Mouse (Mus musculus) bone marrow macrophage, adult 2 months (primary cell): ENCODE measurements around the gene Fanca. TPM values are rescaled to one million over a fixed set of nuclear protein-coding genes. Genes with fewer than 3 reads are reported as not detected.
A peak's percentile ranks its signal among the peaks of the same experiment; 100 is the strongest.

Experiments
- H3K27ac ChIP-seq: 2 replicates; pipeline ENCODE4 v1.5.1; 2012; ENCODE audit warnings: low read depth, low read length; ENCODE audit not compliant: insufficient read depth
- H3K4me1 ChIP-seq: 2 replicates; pipeline ENCODE4 v1.6.1; 2012; ENCODE audit warnings: low read length; ENCODE audit not compliant: control insufficient read depth, insufficient read depth
- H3K4me3 ChIP-seq: 2 replicates; pipeline ENCODE4 v1.5.1; 2012; ENCODE audit warnings: mild to moderate bottlenecking, low read length, moderate library complexity; ENCODE audit not compliant: insufficient read depth
- CTCF ChIP-seq: IDR thresholded peaks from 2 replicates; pipeline ENCODE4 v1.5.1; 2012; ENCODE audit warnings: low read depth, mild to moderate bottlenecking, low read length, moderate library complexity
- POLR2A ChIP-seq: IDR thresholded peaks from 2 replicates; pipeline ENCODE4 v1.6.1; 2012; ENCODE audit warnings: mild to moderate bottlenecking, low read depth, low read length, borderline replicate concordance
- polyA plus RNA-seq: library from polyadenylated mRNA; stranded (reverse); fragments of >200 nt; gene quantifications from 2 replicates; pipeline ENCODE4 v1.2.4, GENCODE M21; 2012; ENCODE audit not compliant: missing spikeins, insufficient read depth, insufficient read length

Fanca gene
- polyA plus RNA-seq, 1 experiment: 13.6 TPM

DNA sequence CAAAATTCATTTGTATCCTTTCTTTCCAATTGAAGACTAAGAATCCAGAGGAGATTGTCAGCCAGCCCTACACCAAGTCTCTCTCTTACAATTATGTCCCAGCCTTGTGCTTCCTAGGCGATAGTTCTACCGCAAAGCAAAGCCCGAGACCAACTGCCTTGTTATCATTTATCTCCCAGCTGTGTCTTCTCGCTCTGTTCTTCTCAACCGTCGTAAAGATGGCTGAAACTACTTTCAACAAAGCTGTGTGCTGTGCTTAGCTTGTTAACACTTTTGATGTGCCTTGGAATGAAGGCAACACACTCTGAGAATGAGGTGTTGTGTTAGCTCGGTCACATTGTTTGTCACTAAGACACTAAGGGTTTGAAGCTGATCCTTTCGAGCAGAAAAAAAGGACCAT, 13.4 kb upstream of the Fanca start:
- H3K4me3 ChIP-seq: no peak overlapping the region
- H3K27ac ChIP-seq: no peak overlapping the region
- peaks cover 2% of the 10 kb centered on the region; the same call in 1 of the 2 replicates for H3K4me1 ChIP-seq
- TF ChIP-seq POLR2A (no peak), CTCF (no peak)

DNA sequence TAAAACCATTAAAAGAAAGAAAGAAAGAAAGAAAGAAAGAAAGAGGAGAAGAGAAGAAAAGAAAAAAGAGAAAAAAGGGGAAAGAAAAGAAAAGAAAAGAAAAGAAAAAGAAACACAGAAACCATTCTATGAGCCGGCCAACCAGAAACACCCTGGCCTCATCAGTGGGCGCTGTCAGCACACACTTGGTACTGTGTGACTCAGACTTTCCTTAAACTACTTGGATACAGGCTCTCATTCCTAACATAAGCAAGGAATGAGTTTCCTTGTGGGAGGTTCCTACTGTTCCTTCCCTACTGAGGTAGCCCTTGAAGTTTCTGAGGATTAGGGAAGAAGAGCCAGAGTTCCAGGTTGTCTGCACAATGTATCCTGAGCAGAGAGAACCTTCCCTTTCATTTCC, 12.9 kb upstream of the Fanca start:
- TF ChIP-seq CTCF (no peak), POLR2A (no peak)
- Histone ChIP-seq H3K27ac (no peak overlapping the region), H3K4me3 (no peak overlapping the region), H3K4me1 (peaks cover 2% of the 10 kb centered on the region; the same call in 1 of the 2 replicates)

DNA sequence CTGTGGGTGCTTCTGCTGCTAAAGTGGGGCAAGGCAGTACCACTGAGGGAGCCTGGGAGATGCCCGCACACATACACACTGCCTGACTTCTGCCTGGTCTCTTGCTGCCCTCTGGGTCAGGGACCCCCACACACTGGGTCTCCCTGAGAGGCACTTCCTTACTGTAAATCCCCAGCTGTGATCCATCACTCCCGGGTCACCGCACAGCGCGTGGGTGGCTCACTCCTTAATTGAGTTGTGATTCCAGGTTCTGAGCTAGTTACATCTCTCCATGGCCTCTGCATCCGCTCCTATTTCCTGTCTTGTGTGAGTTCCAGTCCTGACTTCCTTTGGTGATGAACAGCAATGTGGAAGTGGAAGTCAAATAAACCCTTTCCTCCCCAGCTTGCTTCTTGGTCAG, 12.3 kb upstream of the Fanca start:
- no peak overlapping the region for H3K4me3 ChIP-seq

DNA sequence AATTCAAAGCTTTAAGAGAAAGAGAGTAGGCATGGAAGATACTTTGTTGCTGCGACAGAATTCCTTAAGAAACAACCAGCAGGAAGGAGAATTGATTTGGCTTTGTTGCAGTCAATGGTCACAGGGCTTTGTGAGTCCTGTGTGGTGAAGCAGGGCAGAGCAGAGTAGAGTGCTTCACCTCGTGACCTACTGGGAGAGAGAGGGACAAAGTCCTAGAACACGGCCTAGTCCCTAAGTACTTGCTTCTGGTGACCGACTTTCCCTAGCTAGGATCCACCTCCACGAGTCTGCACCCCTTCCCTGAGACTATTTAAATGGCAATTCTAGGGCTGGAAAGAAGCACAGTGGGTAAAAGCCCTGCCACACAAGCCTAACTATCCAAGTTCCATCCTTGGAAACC, 11.6 kb upstream of the Fanca start:
- no peak for TF ChIP-seq CTCF
- no peak for TF ChIP-seq POLR2A
- Histone ChIP-seq H3K27ac (no peak overlapping the region), H3K4me3 (no peak overlapping the region), H3K4me1 (peaks cover 2% of the 10 kb centered on the region; the same call in 1 of the 2 replicates)

More for the DNA sequence above, 12.3 kb upstream of the Fanca start:
- H3K4me1 ChIP-seq: peaks cover 2% of the 10 kb centered on the region; the same call in 1 of the 2 replicates
- TF ChIP-seq POLR2A (no peak), CTCF (no peak)
- H3K27ac ChIP-seq: no peak overlapping the region

DNA sequence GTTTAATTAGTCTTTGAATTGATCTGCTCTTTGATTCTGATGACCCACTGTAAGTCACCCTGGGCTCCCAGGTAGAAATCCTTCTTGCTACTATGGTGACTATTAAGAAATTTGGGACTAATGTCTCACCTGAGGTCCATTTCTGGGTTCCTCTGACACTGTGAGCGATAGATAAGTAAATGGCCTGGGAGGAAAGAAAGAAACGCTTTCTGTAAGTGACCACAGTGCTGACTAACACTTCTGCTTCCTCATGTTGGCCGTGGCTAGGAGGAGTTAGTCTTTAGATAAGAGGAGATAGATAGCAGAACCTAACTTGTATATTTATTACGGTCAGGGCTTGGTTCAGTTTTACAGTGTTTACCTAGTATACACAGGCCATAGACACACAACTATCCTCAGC, 11.0 kb upstream of the Fanca start:
- Histone ChIP-seq H3K4me3 (no peak overlapping the region), H3K27ac (no peak overlapping the region), H3K4me1 (peaks cover 2% of the 10 kb centered on the region; the same call in 1 of the 2 replicates)
- TF ChIP-seq POLR2A (no peak), CTCF (no peak)

DNA sequence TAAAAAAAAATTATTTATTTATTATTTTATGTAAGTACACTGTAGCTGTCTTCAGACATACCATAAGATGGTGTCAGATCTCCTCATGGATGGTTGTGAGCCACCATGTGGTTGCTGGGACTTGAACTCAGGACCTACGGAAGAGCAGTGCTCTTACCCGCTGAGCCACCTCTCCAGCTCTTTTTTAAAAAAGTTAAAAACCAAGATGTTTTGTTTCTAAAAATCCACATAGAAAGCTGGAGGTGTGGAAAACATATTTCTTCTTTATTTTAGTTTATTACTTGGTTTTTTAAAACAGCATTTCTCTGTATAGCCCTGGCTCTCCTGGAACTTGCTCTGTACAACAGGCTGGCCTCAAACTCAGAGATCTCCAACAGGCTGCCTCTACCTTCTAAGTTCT, 10.2 kb upstream of the Fanca start:
- H3K27ac ChIP-seq: no peak overlapping the region
- TF ChIP-seq CTCF (no peak), POLR2A (no peak)
- no peak overlapping the region for H3K4me3 ChIP-seq
- H3K4me1 ChIP-seq: peaks cover 2% of the 10 kb centered on the region; the same call in 1 of the 2 replicates

DNA sequence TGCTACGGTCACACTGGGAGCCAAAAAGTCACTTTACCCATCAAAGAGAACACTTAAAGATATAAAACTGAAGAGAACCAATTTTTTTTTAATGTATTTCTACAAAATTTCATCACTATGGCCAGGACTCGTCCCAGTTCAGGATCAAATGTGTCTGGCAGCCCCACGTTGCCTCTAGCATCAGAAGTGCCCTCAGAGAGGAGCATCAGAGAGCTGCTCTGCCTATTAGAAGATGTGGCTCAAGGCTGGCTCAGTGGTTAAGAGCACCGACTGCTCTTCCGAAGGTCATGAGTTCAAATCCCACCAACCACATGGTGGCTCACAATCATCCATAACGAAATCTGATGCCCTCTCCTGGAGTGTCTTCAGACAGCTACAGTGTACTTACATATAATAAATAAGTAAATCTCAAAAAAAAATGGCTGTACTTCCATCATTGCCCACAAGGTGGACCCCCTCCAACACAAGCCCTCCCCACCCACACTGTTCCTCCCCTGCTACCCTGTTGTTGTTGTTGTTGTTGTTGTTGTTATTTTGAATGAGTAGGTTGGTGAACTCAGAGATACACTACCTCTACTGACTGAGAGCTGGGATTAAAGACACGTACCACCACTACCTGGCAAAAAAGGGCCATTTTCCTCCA, 1.3 kb upstream of the Fanca start:
- Histone ChIP-seq H3K4me3 (no peak overlapping the region), H3K4me1 (no peaks in the 10 kb centered on the region), H3K27ac (no peak overlapping the region)
- TF ChIP-seq CTCF (no peak; the same call in 1 of the 2 replicates), POLR2A (no peak)

DNA sequence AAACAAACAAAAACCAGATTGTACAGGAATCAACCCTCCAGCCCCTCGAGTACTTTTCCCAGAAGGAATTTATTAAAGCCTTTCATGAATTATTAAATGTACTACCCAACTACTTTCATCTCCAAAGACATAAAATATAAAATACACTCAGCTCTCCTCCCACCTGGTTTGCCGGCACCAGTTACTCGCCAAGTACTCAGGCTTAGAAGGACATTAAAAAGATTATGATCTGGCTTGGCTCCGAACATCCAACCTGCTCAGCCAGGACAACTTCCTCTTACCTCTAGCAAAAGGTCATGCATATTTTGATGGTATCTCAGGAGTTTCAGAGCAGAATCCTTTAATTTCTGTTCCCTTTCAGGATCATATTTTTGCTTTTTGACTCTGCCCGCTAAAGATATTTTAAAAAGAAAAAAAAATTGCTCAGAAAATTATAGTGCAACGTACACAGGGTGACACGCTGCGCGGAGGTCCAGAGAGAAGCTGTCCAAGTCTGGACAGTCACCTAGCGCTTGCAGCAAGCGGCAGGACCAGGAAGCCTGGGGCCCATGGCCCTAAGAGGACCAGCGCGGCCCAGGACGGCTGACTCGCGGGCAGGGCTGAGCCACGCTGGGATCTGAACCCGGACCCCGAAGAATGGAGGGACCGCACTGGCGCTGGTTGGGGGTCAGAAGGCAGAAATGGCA, 452 bp downstream of the Fanca start:
- Histone ChIP-seq H3K4me1 (no peaks in the 10 kb centered on the region), H3K27ac (no peak overlapping the region), H3K4me3 (peak overlapping the region; percentile 72)
- TF ChIP-seq CTCF (peak; percentile 9; the same call in 1 of the 2 replicates), POLR2A (no peak)

DNA sequence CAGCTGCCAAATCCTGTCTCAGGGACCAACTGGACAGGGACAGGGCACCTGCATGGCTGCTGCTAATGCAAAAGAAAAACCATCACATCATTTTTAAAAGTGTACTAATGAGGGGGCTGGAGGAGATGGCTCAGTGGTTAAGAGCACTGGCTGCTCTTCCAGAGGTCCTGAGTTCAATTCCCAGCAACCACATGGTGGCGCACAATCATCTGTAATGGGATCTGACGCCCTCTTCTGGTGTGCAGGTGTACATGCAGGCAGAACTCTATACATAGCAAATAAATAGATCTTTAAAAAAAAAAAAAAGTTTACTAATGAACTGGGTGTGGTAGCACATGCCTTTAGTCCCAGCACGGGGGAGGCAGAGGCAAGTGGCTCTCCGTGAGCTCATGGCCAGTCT, 9.6 kb downstream of the Fanca start:
- Histone ChIP-seq H3K27ac (no peak overlapping the region), H3K4me3 (no peak overlapping the region), H3K4me1 (no peaks in the 10 kb centered on the region)
- TF ChIP-seq CTCF (no peak; the same call in 1 of the 2 replicates), POLR2A (no peak)

DNA sequence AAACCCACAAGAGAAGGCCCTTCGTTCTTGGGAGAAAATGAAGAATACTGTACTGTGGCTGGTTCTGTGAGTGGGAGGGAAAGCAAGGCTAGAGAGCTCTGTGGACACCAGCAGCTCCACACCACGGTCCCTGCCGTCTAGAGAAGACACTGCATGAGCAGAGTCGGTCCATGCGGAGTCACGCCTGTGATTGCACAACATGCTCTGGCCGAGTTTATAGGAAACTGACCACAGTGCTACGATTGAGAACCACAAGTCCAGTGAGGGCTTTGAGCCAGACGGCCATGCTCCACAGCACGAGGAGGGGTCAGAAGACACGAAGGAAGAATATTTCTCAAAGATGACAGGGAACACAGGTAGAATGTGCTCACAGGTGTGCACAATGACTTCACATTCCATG, 20.1 kb downstream of the Fanca start:
- TF ChIP-seq CTCF: no peak
- TF ChIP-seq POLR2A: no peak
- H3K4me3 ChIP-seq: no peak overlapping the region
- H3K27ac ChIP-seq: no peak overlapping the region
- H3K4me1 ChIP-seq: peaks cover 12% of the 10 kb centered on the region
